Mouse (Mus musculus) bone marrow macrophage, adult 2 months (primary cell): ENCODE data around the gene Gdpgp1.

Experiments used
- CTCF ChIP-seq: IDR thresholded peaks from 2 replicates; pipeline ENCODE4 v1.5.1; 2012; ENCODE audit warnings: low read depth, mild to moderate bottlenecking, low read length, moderate library complexity
- POLR2A ChIP-seq: IDR thresholded peaks from 2 replicates; pipeline ENCODE4 v1.6.1; 2012; ENCODE audit warnings: mild to moderate bottlenecking, low read depth, low read length, borderline replicate concordance

DNA sequence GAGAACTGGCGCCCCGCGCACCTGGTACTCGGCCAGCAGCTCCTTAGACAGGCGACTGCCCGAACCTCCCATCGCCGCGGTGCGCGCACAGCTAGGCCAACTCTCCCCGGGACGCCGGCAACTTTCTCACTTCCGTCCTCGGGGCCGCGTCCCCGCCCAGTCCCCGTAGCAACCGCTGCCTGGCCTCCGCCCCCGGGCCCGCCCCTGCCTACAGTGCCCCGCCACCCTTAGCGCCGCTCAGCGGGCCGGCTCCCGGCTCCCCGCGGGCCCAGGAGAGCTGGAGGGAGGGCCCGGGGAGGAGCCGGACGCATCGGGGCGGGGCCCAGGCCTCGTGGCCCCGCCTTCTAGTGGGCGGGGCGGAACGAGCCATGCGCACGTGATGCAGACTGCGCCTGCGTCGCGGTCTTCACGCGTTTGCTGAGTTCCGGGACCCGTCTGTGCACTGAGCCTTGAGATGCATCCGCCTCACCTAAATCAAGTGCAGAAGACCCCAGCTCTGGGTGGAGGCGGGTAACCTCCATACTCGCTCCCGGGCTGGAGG, at the start of gene Gdpgp1, which contains the start of gene Cib1:
- TF ChIP-seq CTCF (no peak), POLR2A (no peak)
